Mouse (Mus musculus) lung, embryonic 14.5 days (tissue): ENCODE data around the gene Elmod1. TPM values are rescaled to one million over a fixed set of nuclear protein-coding genes. Genes with fewer than 3 reads are reported as not detected.
A peak's percentile ranks its signal among the peaks of the same experiment; 100 is the strongest.
"Not testable (repeated sequence)": the region's sequence is repeated elsewhere in the genome, so short reads cannot be mapped to it uniquely, and the experiment has no call there.

Experiments
- ATAC-seq: fragments of 200-750 bp; cut with Nextera tagmentation; 2 replicates; pipeline ENCODE4 v1.8.0; 2017; ENCODE audit warnings: mild to moderate bottlenecking, moderate TSS enrichment, moderate library complexity; ENCODE audit not compliant: insufficient read depth
- DNase-seq: peaks from one replicate; pipeline ENCODE4 v3.0.0-alpha.2; 2015
- H3K27ac ChIP-seq: fragments of 300-500 bp; sonication (generic); 2 replicates; pipeline ENCODE4 v1.5.1; 2014; ENCODE audit warnings: low read depth, mild to moderate bottlenecking, moderate library complexity
- H3K27me3 ChIP-seq: fragments of 300-500 bp; sonication (generic); 2 replicates; pipeline ENCODE4 v1.6.1; 2014; ENCODE audit warnings: low read length, control low read depth; ENCODE audit not compliant: insufficient read depth
- H3K36me3 ChIP-seq: fragments of 300-500 bp; sonication (generic); 2 replicates; pipeline ENCODE4 v1.6.1; 2014; ENCODE audit warnings: control low read depth; ENCODE audit not compliant: insufficient read depth
- H3K4me1 ChIP-seq: fragments of 300-500 bp; sonication (generic); 2 replicates; pipeline ENCODE4 v1.6.1; 2014; ENCODE audit warnings: antibody characterized with exemption, control low read depth; ENCODE audit not compliant: insufficient read depth
- H3K4me2 ChIP-seq: fragments of 300-500 bp; sonication (generic); 2 replicates; pipeline ENCODE4 v1.6.1; 2014; ENCODE audit warnings: mild to moderate bottlenecking
- H3K4me3 ChIP-seq: fragments of 300-500 bp; sonication (generic); 2 replicates; pipeline ENCODE4 v1.5.1; 2014; ENCODE audit warnings: low read depth, low read length
- H3K9ac ChIP-seq: fragments of 300-500 bp; sonication (generic); 2 replicates; pipeline ENCODE4 v1.6.1; 2014
- H3K9me3 ChIP-seq: fragments of 300-500 bp; sonication (generic); 2 replicates; pipeline ENCODE4 v1.6.1; 2016; ENCODE audit warnings: low read depth, low read length, control low read depth
- CTCF ChIP-seq: IDR thresholded peaks from 2 replicates; pipeline ENCODE4 v1.5.1; 2016; ENCODE audit warnings: antibody characterized with exemption, low read depth
- WGBS: fragments of 180-500 bp; shearing (Covaris S2); extraction: QIAGEN DNeasy Blood & Tissue Kit; methylation state at CpG from one replicate; pipeline ENCODE4 v1.1.7; 2014; 5-methylcytosine and 5-hydroxymethylcytosine counted together
- polyA plus RNA-seq: library from polyadenylated mRNA; unstranded; fragments of >200 nt; fragmentation: Nextera tagmentation; extraction: Ambion mirVana; gene quantifications from 2 replicates; pipeline ENCODE4 v1.2.1, GENCODE M21; 2014

Gene Elmod1
- polyA plus RNA-seq = not detected in 2 replicates

- DNase-seq (peak; percentile 65), ATAC-seq (peak; percentile 87)
- 0% methylated on average over 36 of the region's 36 CpGs for WGBS
These were observed at the start of gene Elmod1 for GRCm38 (mm10) chr9:53975122-53975518. Gene Elmod1 (minus strand): TSS chr9:53975301.

GRCm38 (mm10) chr9:54022795-54023194 lies 47.7 kb upstream of the Elmod1 start:
- no peak for TF ChIP-seq CTCF
- 68% methylated on average over 3 of the region's 3 CpGs for WGBS
- ATAC-seq = no peak
- no peak overlapping the region for H3K9ac ChIP-seq
- no peaks in the 10 kb centered on the region for H3K4me1 ChIP-seq
- H3K27me3 ChIP-seq = no peaks in the 10 kb centered on the region
- peak; percentile 1 for DNase-seq
- H3K36me3 ChIP-seq = no peaks in the 10 kb centered on the region
- H3K4me2 ChIP-seq = no peak overlapping the region
- H3K27ac ChIP-seq = no peak overlapping the region
- no peak overlapping the region for H3K4me3 ChIP-seq
- H3K9me3 ChIP-seq = no peaks in the 10 kb centered on the region

More at GRCm38 (mm10) chr9:53975122-53975518, at the start of gene Elmod1:
- peak within 1 kb of the TSS; percentile 42 for H3K4me3 ChIP-seq
- no peaks in the 10 kb centered on the region for H3K36me3 ChIP-seq
- peaks cover 36% of the 10 kb centered on the region for H3K27me3 ChIP-seq
- H3K9ac ChIP-seq = no peak within 1 kb of the TSS; the same call in 1 of the 2 replicates
- peak; percentile 47 for TF ChIP-seq CTCF
- peak within 1 kb of the TSS; percentile 78 for H3K4me2 ChIP-seq
- H3K4me1 ChIP-seq = no peaks in the 10 kb centered on the region
- H3K9me3 ChIP-seq = no peaks in the 10 kb centered on the region
- no peak within 1 kb of the TSS for H3K27ac ChIP-seq

GRCm38 (mm10) chr9:53994528-53994927 lies 19.4 kb upstream of the Elmod1 start:
- no peak overlapping the region for H3K4me3 ChIP-seq
- no peaks in the 10 kb centered on the region for H3K9me3 ChIP-seq
- H3K4me1 ChIP-seq = no peaks in the 10 kb centered on the region
- WGBS = 54% methylated on average over 1 of the region's 1 CpGs
- TF ChIP-seq CTCF = no peak
- no peak overlapping the region for H3K27ac ChIP-seq
- H3K9ac ChIP-seq = no peak overlapping the region
- no peak for ATAC-seq
- DNase-seq = no peak
- no peak overlapping the region for H3K4me2 ChIP-seq
- H3K27me3 ChIP-seq = no peaks in the 10 kb centered on the region
- no peaks in the 10 kb centered on the region for H3K36me3 ChIP-seq

- not testable (repeated sequence) for H3K36me3 ChIP-seq, H3K4me2 ChIP-seq, DNase-seq
These were observed 17.5 kb upstream of the Elmod1 start for GRCm38 (mm10) chr9:53992567-53992966.

GRCm38 (mm10) chr9:53990921-53991320 lies 15.8 kb upstream of the Elmod1 start:
- DNase-seq (peak; percentile 88), ATAC-seq (peak; percentile 84)
- peak; percentile 89 for TF ChIP-seq CTCF
- WGBS = 5% methylated on average over 3 of the region's 3 CpGs
- no peak overlapping the region for H3K4me3 ChIP-seq
- H3K9me3 ChIP-seq = no peaks in the 10 kb centered on the region
- H3K4me2 ChIP-seq = no peak overlapping the region
- no peaks in the 10 kb centered on the region for H3K4me1 ChIP-seq
- no peaks in the 10 kb centered on the region for H3K36me3 ChIP-seq
- H3K9ac ChIP-seq = no peak overlapping the region
- H3K27ac ChIP-seq = no peak overlapping the region
- H3K27me3 ChIP-seq = no peaks in the 10 kb centered on the region

More at GRCm38 (mm10) chr9:53992567-53992966, 17.5 kb upstream of the Elmod1 start:
- H3K4me3 ChIP-seq, H3K27me3 ChIP-seq, H3K9ac ChIP-seq, H3K27ac ChIP-seq, ATAC-seq, H3K4me1 ChIP-seq, H3K9me3 ChIP-seq: not testable (repeated sequence)

- no peaks in the 10 kb centered on the region for H3K27me3 ChIP-seq
- peak; percentile 67 for TF ChIP-seq CTCF
- no peaks in the 10 kb centered on the region for H3K36me3 ChIP-seq
- ATAC-seq (no peak), DNase-seq (peak; percentile 63)
- H3K4me2 ChIP-seq = no peak overlapping the region
- H3K4me1 ChIP-seq = no peaks in the 10 kb centered on the region
- no peak overlapping the region for H3K9ac ChIP-seq
- no peak overlapping the region for H3K4me3 ChIP-seq
- 32% methylated on average over 3 of the region's 3 CpGs for WGBS
- no peak overlapping the region for H3K27ac ChIP-seq
- no peaks in the 10 kb centered on the region for H3K9me3 ChIP-seq
These were observed 11.9 kb upstream of the Elmod1 start for GRCm38 (mm10) chr9:53986972-53987371.

- Histone ChIP-seq H3K4me3 (no peak overlapping the region), H3K9ac (no peak overlapping the region), H3K36me3 (no peaks in the 10 kb centered on the region), H3K27ac (no peak overlapping the region), H3K9me3 (no peaks in the 10 kb centered on the region), H3K4me2 (no peak overlapping the region), H3K27me3 (no peaks in the 10 kb centered on the region), H3K4me1 (no peaks in the 10 kb centered on the region)
- DNase-seq = peak; percentile 76
- peak; percentile 79 for TF ChIP-seq CTCF
- 26% methylated on average over 9 of the region's 9 CpGs for WGBS
- ATAC-seq = no peak
These were observed 9.8 kb upstream of the Elmod1 start for GRCm38 (mm10) chr9:53984868-53985267.
